Mouse (Mus musculus): ENCODE results near the gene Impg1.
A peak's percentile ranks its signal among the peaks of the same experiment; 100 is the strongest.

Gene Impg1

DNA sequence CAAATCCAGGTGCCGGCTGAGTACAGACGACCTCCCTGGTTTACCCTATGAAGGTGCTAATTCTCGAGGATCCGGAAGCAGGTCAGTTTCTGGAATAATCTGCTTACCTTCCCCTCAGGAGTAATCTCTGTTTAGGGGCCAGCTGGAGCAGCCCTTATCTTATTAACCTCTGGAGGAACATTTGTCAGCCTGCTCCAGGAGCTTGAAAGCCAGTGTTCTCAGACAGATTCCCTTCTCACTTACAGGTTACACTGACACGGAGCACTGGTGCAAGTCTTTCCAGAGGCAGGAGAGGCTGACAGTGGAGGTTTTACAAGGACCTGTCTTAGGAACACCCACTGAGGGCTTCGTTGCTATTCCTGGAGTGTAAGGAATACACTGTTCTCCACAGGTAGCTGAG is at the start of gene Impg1:
Gene Impg1 (minus strand): TSS at position 101 of the 400 bp plus-strand sequence.
- no peak for DNase-seq (ENCODE audit: low read depth, low spot score)

DNA sequence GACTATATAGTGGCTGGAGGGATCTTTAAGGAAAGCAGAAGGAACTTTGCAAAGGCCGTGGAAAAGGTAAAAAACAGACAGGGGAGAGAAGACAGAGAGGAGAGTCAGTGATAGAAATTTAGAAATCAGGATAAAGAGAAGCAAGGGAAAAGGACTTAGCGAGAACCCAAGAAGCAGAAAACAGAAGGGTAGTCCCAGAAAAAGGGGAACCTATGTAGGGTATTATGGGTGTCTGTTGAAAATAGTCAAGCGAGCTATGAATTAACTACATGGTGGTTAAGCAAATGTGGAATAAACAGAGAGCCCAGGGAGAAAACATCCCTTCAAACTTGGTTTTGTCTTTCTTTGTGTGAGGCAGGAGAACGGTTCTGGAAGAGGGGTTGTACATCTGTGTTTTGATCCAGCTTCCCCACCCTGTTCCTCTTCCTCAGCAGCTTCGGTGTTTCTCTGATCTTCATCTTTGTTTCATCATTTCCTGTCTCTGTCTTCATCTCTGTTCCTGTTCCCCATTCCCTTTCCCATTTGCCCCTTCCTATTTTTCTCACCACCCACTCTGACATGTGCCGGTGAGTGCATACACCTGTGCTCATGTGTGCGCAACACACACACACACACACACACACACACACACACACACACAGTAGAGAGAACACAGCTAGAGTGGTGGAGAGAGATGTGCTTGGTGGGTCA is 44.3 kb upstream of the Impg1 start:
- no peak for DNase-seq (ENCODE audit: low read depth, low spot score)

DNA sequence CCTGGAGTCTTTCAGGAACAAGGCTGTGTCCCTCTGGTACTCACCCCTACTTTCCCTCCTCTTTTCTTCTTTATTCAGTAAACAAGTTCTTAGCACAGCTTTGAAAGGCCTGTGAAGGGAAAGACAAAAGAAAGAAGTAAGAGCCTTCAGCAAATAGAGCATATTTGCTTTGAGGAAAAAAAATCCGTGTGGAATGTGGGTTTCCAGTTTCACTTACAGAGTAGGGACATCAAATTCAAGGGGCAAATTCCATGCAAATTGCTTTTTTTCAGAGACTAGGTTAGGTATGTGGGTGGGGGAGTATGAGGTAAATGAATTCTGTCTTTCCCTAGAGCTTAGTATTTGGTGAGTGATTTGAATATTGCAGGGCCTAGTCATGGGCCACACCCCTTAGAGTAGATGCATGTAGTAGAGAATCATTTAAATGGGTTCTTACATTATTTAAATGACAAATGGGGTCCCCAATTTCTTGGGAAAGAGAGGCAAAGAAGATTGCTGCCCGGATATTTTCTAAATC is 39.3 kb upstream of the Impg1 start:
- DNase-seq (ENCODE audit: low read depth, low spot score) = peak; percentile 39

DNA sequence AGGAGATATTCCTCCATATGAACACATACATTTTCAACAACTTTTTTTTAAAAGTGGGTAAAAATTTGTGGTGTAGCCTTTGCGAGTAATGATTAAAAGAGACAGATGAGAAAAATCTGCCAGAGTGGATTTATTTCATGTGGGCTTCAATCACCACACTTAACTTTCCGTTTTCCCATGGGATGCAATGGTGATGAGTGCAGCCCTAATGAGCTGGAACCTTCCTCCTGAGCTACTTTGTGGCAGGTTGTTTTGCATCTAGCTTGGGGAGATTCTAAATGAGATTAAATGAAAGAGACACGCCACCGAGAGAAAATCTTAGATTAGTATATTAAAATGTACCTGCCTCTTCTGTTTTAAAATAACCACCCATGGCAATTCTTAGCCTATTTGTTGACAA is 26.3 kb upstream of the Impg1 start:
- no peak for DNase-seq (ENCODE audit: low read depth, low spot score)

DNA sequence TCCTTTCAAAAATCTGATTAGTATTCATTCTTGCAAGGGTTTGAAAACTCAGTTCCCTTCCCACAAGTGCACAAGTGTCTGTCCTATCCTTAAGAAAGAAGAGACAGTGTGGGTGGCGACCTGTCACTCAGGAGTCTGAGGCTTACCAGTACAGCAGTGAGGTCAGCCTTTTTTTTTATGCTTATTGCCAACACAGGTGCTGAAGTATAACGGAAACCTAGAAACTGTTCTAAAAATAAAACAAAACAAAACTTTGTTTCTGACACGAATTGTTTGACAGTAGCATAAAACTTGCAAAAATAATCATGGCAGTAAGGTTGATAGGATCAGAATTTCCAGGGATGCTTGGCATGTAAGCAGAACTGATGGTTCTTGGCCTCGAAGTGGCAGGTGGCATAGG is 4.9 kb downstream of the Impg1 start:
- DNase-seq (ENCODE audit: low read depth, low spot score) = no peak

DNA sequence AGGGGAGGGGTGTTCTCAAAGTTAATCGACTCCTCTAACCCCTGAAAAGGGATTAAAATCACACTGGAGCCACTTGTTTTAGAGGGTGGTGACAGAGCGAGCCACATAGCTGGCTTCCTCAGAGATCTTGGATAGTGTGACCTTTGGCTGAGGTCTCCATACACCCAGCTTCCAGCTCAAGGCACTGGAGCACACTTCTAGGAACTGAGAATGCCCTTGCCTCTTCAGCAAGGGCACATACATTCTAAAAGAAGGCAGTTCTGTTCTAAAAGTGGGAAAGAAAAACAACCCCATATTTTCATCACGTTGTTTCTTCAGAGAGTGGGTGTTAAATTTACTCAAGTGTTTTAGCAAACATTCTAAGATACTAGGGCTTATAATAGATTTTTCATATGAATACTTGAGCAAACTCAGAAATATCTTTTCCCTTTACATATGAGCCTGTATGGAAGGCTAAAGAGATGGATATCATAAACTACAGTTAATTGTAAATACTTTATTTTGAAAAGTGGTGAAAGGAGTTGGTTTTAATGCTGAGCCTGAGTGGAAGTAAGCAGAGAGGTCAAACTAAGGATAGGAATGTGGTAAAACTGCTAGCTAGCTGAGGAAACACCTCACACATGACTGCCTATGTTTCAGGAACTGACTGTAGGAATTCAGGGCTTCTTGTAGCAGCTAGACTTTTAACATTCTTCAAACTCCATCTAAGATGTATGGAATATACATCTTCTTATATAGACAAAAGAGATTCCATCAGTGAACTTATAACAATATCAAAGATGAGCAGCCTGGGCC is 14.6 kb downstream of the Impg1 start:
- no peak for DNase-seq (ENCODE audit: low read depth, low spot score)

DNA sequence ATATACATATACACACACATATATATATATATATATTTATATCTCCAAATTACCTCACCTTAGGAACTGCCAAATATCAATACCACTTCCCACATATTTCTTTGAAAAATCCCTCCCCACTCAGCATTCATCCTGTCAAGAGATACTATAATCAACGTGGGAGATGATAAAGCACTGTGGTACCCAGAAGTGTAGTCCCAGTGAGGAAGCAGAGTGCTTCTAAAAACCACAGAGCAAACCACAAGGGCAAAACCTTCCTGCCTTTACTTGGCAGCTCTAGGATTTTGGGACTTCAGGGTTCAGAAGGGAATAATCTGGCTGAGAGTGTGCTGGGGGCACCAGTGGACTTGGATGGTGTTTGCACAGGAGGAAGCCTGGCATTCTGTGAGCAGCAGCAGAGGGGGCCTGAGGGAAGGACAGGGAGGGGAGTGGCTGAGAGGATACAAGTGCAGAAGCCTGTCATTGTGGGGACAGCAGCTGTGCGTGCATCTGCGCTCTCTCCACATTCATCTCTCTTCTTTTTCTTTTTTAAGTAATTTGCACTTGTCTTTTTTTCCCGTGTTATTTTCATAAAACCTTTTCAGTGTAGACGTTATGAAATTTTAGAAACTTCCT is 24.1 kb downstream of the Impg1 start:
- DNase-seq (ENCODE audit: low read depth, low spot score) = no peak

DNA sequence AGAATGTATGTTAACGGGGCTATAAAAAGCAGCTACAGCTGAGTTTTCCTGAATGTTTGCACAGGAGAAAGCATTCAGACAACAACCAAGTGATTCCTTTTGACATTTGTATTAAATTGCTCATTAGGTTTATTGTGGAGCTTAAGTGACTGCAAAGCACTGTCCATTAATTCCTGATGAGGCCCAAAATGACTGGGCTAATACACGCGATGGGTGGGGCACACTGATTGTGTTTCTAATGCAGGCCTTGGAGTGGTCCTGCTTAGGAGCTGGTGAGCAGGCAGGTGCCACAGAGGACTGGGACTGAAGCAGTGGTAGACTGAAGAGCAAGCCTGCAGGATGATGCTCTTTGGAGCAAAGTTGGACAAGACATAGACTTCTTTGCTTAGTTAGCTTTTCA is 73.9 kb downstream of the Impg1 start:
- DNase-seq (ENCODE audit: low read depth, low spot score) = peak; percentile 65

DNA sequence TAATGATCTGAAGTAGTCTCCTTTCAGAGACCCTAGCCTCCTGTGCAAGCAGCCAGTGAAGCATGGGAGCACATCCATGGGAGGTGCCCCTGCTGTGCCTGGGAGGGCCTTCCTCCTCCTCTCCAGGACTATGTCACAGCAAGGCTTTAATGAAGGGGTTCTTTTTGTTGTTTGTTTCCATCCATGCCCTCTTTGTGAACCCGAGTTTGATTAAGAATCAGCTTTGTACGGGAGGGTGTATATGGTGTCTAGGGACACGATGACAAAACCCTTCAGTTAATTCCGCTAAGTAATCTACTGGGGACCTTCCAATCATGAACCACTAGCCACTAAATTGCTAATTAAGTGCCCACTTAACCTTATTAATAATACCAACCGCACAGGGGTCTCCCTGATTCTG is 74.3 kb downstream of the Impg1 start:
- peak; percentile 28 for DNase-seq (ENCODE audit: low read depth, low spot score)

DNA sequence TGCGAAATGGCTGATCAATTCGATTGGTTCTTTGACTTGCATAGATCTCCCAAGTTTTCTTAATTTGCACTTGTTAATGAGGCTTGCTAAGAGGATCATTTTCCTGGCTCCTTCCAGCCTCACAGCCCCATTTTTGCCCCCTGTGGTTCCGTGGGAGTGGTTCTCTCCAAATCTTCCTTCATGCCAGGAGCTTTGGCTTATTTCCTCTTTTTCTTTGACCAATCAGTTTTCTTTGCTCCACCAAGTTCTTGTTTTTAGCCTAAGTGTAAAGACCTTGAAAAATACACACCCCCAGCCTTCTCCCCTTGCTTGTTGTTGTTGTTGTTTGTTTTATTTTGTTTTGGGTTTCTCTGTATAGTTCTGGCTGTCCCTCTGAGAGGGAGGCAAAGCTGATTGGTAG is 77.4 kb downstream of the Impg1 start:
- DNase-seq (ENCODE audit: low read depth, low spot score) = no peak

DNA sequence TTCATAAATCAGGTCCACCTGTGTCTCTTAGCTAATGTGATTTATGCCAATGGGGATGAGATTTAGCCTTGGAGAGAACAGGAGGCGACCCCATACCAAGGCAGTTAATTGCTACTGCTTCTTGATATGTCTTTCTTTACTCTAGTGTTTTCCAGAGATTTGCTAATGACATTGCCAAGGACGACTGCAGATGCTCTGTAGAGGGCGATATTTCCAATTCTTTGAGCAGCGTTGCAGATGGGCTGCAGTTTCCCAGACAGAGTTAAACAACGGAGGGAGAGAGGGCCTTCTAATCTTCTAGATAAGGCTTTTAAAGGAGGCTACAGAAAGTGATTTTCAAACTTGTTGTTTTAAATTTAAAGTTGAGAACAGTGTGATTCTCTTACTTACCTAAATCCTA is 78.8 kb downstream of the Impg1 start:
- peak; percentile 48 for DNase-seq (ENCODE audit: low read depth, low spot score)

DNA sequence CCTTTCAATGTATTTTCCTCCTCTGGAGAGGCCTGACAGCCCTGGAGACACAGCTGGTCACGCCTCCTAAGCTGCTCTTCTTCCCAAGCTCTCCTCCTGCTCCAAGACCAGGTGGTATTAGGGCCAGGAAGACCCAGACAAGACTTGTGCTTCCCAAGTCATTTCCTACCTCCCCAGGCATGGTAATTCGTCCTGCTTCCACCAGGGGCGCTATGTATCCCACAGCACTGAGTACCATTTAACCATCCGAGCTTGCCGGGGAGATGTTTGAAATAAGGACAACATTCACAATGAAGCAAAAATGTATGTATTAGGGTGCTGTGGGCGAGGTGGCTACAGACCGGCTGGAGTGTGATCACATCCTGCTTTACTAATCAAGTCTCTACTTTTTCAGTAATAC is 79.3 kb downstream of the Impg1 start:
- DNase-seq (ENCODE audit: low read depth, low spot score) = peak; percentile 82

DNA sequence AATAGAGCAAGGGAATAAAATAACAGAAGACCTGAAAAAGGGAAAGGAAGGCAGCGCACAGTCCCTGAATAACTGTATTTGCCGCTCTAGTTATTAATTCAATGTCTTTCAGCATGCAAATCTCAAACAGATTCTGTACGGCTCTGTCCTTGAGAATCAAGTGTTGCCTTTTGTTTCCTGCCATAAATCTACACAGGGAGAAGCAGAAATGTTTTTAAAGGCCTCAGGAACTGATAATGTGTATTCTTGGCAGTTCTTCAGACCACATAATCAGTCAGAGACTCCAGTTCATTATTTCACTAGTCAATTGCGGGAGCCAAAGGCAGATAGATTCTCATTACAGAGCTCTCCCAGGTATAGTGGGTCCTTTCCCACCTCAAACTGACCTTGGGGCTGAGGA is 82.6 kb downstream of the Impg1 start:
- no peak for DNase-seq (ENCODE audit: low read depth, low spot score)

DNA sequence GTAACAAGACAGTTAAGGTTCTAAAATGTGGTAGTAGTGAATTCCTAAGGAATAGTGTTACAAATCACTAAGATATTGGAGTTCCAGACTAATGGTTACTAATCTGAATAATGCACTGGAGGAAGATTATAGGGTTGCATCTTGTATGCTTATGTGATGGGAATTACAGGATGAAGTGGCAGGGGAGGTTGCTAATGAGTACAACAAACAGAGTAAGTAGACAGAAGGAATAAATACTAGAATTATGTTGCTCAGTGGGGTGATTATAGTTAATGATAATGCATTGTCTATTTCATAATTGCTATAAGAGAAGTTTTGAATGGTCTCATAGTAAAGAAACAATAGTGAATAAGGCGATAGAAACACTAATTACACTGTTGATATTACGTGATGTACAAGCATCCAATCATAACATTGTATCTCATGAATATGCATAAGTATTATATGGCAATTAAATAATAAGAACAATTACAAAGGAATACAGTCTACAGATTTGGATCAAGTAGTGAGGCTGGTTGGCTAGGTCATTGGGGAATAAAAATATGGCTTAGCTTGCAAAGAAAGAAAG is 85.1 kb downstream of the Impg1 start:
- DNase-seq (ENCODE audit: low read depth, low spot score) = no peak

DNA sequence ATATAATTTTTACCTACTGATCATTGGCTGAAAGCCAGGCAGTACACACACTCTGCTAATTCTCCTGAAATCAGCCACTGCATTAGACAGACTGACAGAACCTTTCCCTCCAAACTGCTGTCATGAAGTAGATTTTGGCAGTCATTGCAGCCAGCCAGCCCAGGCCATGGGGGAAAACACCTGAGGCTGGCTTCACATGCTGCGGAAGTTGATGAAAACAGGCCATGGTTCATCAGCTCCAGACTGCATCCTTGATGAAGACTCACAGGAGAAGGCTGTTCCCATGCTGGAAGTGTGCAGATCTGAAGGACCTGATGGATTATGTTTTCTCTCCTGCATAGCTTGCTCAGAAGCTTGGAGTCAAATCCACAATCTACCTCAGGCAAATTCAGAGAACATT is 91.2 kb downstream of the Impg1 start:
- DNase-seq (ENCODE audit: low read depth, low spot score) = no peak

DNA sequence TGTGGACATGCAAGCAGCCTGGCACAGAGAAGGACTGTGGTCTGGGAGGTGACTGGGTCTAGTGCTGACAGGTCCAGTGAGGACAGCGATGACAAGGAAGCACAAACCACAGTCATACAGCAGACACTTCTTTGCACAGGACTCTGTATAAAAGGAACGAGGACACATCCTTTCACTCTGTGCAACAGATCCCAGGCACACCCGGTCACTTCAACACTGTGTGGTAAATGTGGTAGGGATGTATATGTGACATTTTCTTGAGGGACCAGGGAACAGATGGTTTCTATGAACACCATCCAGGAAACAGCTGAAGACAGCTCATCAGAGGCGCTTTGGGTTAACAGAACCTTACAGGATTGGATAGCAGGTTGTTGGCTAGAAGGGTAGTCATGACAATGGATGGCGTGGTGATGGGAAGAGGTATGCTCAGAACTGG is 92.0 kb downstream of the Impg1 start:
- no peak for DNase-seq (ENCODE audit: low read depth, low spot score)

DNA sequence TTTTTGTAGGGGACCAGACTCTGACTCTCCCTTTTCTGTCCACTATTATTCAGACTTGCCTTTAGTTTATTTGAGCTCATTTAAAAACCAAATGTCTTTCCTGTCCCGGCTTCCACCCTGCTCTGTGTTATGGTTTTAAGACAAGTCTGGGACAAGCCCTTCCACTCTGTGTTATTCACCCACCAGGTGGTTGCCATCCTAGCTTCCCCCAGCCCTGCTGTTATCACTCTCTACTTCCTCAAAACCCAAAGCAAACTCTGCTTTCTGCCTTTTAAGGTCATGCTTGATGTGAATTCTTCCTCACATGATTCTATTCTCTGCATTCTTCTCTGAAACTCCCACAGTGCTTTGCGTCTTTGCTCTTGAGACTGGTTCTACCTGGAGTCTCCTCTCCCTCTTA is 96.6 kb downstream of the Impg1 start:
- DNase-seq (ENCODE audit: low read depth, low spot score) = peak; percentile 6

DNA sequence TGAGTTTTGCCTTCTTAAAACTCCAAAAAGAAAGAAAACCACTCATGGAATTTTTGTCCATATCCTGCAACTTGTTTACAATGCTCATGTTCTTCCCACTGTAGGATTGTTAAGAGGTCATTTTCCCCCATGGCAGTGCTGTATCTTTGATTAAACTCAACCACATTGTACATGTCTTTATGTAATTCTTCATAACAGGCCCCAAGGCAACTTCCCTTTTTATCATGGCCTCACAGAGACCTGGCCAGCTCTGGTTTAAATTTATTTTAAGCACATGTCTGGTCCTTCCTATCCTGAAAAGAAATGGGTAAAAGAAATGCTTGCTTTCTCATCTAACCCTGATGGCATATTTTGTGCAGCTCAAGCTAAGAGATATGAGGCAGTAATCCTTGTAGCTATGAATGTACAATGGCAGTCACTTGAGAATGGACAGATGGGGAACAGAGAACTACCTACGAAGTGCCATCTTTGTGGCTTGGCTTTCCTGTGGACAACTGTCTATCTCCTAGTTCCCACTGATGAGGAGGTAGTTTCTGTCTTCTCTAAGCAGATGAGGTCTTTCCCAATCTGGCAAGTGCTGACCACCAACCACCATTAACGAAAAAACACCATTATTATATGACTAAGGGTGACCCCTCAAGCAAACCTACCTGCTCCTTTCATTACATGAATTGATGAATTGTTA is 97.6 kb downstream of the Impg1 start:
- DNase-seq (ENCODE audit: low read depth, low spot score) = no peak

DNA sequence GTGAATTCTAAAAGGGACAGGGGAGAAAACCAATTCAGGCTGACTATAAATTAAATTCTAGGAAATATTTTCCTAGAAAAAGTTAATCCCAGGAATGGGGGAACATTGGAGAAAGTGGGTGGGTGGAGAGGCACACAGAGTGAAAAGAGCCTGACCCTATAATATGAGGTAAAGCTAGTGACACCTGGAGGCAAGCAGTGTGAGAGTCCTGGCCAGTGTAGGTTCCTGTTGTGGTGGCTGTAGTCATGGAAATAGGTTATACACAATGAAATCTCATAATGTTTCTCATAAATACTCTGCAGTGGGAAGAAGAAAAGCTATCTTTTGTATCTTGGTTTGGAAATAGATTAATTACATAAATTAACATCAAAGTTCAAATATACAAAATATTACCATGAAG is 105.2 kb downstream of the Impg1 start:
- DNase-seq (ENCODE audit: low read depth, low spot score) = no peak

DNA sequence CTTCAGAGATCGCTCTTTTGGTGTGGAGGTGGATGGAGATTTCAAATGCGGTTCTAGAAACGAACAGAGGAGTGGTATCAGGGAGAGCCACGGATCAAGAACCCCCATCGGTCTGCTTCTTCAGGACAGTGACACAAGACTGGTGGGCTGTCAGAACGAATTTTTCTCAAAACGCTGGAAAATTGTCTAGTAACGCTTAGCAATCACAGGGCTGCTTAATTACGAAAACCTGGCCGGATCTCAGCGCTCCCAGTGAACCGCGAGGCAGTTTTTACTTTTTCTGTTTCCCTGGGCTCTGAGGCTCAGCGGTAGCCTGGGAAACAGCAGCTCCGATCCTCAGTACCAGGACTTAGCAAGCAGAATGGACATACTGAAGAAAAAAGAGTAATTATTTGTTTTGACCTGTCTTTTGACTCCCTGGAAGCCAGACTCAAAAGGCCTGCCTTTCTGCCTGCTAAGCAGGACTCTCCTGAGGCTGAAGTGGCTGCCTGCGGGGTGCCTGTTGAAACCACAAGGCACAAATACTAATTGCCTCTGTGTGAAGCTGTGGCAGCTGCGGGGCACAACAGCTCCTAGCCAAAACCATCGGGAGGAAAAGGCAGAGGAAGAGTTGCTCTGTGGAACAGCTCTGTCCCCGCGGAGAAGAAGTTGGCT is 113.5 kb downstream of the Impg1 start:
- DNase-seq (ENCODE audit: low read depth, low spot score) = peak; percentile 21

DNA sequence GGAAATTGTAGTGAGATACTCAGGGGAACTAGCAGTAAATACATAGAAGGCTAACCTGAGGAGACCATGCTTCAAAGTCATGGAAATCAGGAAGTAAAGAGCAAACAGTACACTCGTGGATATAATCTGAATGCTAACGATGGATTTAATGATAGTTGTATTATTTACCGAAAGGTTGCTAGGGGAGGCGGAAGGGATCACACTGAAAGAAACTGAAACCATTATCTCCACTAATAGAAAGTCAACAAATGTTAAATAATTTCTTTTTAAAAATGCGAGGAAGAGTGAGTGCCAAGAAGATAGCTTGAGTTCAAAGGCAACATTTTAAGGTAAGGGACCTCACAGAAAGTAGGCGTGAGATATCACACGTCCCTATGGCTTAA is 114.0 kb downstream of the Impg1 start:
- no peak for DNase-seq (ENCODE audit: low read depth, low spot score)
